Mouse (Mus musculus) CH12.LX (cell line): ENCODE data around the gene Eif1. TPM values are rescaled to one million over a fixed set of nuclear protein-coding genes. Genes with fewer than 3 reads are reported as not detected.

Experiments
- DNase-seq: peaks from one replicate; pipeline ENCODE4 v3.0.0-alpha.2; 2013; ENCODE audit errors: extremely low read depth
- H3K27ac ChIP-seq: 2 replicates; pipeline ENCODE4 v1.5.1; 2012; ENCODE audit warnings: low read depth, mild to moderate bottlenecking, control low read depth, moderate library complexity; ENCODE audit not compliant: insufficient read depth
- H3K27me3 ChIP-seq: replicated peaks from 2 replicates; pipeline ENCODE3; 2012; ENCODE audit warnings: inconsistent platforms
- H3K36me3 ChIP-seq, 2 experiments: replicated peaks in 1 of 2; 2 replicates each; pipeline versions ENCODE3 to v1.6.1; 2012; ENCODE audit warnings: inconsistent platforms in 1 of 2, low read length in 1 of 2, mild to moderate bottlenecking in 1 of 2, mixed read lengths in 1 of 2, moderate library complexity in 1 of 2; ENCODE audit not compliant: control insufficient read depth in 1 of 2, insufficient read depth in 1 of 2
- H3K4me1 ChIP-seq, 2 experiments: 2 replicates each; pipeline ENCODE4 v1.6.1; 2012; ENCODE audit warnings: inconsistent platforms in 1 of 2, moderate library complexity in 1 of 2; ENCODE audit not compliant: insufficient read depth in 2 of 2, control insufficient read depth in 1 of 2
- H3K4me2 ChIP-seq: 2 replicates; pipeline ENCODE4 v1.6.1; 2012; ENCODE audit warnings: low read depth, mild to moderate bottlenecking, control low read depth; ENCODE audit not compliant: poor library complexity, insufficient read depth, severe bottlenecking
- H3K4me3 ChIP-seq, 3 experiments: fragments of 150-350 bp in 1 of 3; sonication (generic) in 1 of 3; replicated peaks in 1 of 3; 2 replicates each; pipeline versions ENCODE3 to v1.5.1; 2011 to 2012; ENCODE audit warnings: low read depth in 2 of 3, low read length in 2 of 3, mild to moderate bottlenecking in 2 of 3, moderate library complexity in 2 of 3, control low read depth in 1 of 3, improper control_type of control experiment in 1 of 3, inconsistent platforms in 1 of 3, mixed read lengths in 1 of 3; ENCODE audit not compliant: poor library complexity in 1 of 3
- H3K79me2 ChIP-seq: replicated peaks from 2 replicates; pipeline ENCODE4 v1.6.1; 2012; ENCODE audit warnings: mild to moderate bottlenecking, moderate library complexity; ENCODE audit not compliant: control insufficient read depth, poor library complexity, insufficient read depth, severe bottlenecking; ENCODE audit errors: extremely low read depth
- H3K9ac ChIP-seq: 2 replicates; pipeline ENCODE4 v1.6.1; 2012; ENCODE audit warnings: low read depth, mild to moderate bottlenecking, control low read depth, moderate library complexity; ENCODE audit not compliant: insufficient read depth
- H3K9me3 ChIP-seq: replicated peaks from 2 replicates; pipeline ENCODE3; 2012; ENCODE audit warnings: low read length, inconsistent platforms, mixed read lengths
- CHD2 ChIP-seq: IDR thresholded peaks from 2 replicates; pipeline ENCODE4 v1.6.1; 2011; ENCODE audit warnings: low read length, improper control_type of control experiment
- CTCF ChIP-seq, 2 experiments: IDR thresholded peaks in 1 of 2; conservative IDR thresholded peaks in 1 of 2; 2 replicates each; pipeline ENCODE4 v1.5.1; 2011 to 2012; ENCODE audit warnings: low read depth in 2 of 2, low read length in 2 of 2, improper control_type of control experiment in 1 of 2, inconsistent platforms in 1 of 2, mild to moderate bottlenecking in 1 of 2, moderate library complexity in 1 of 2
- E2F4 ChIP-seq: IDR thresholded peaks from 2 replicates; pipeline ENCODE4 v1.6.1; 2011; ENCODE audit warnings: low read depth, low read length, improper control_type of control experiment; ENCODE audit not compliant: insufficient replicate concordance
- ELF1 ChIP-seq: IDR thresholded peaks from 2 replicates; pipeline ENCODE4 v1.6.1; 2014; ENCODE audit warnings: low read depth, mild to moderate bottlenecking, inconsistent platforms, low read length, improper control_type of control experiment
- EP300 ChIP-seq: IDR thresholded peaks from 2 replicates; pipeline ENCODE4 v1.6.1; 2011; ENCODE audit warnings: low read length, improper control_type of control experiment
- ETS1 ChIP-seq: conservative IDR thresholded peaks from 2 replicates; pipeline ENCODE4 v1.6.1; 2012; ENCODE audit warnings: low read depth, mild to moderate bottlenecking, inconsistent platforms, low read length, improper control_type of control experiment, moderate library complexity
- HCFC1 ChIP-seq: IDR thresholded peaks from 2 replicates; pipeline ENCODE4 v1.6.1; 2012; ENCODE audit warnings: low read depth, mild to moderate bottlenecking, inconsistent platforms, low read length, improper control_type of control experiment
- JUND ChIP-seq: conservative IDR thresholded peaks from 2 replicates; pipeline ENCODE4 v1.6.1; 2011; ENCODE audit warnings: low read depth, low read length, improper control_type of control experiment
- KAT2A ChIP-seq: IDR thresholded peaks from 2 replicates; pipeline ENCODE4 v1.6.1; 2012; ENCODE audit warnings: low read length, improper control_type of control experiment, inconsistent platforms; ENCODE audit not compliant: insufficient replicate concordance
- MAX ChIP-seq: IDR thresholded peaks from 2 replicates; pipeline ENCODE4 v1.6.1; 2011; ENCODE audit warnings: low read length, improper control_type of control experiment
- MEF2A ChIP-seq: IDR thresholded peaks from 2 replicates; pipeline ENCODE4 v1.6.1; 2014; ENCODE audit warnings: low read depth, mild to moderate bottlenecking, inconsistent platforms, low read length, improper control_type of control experiment, borderline replicate concordance
- MXI1 ChIP-seq: IDR thresholded peaks from 2 replicates; pipeline ENCODE4 v1.6.1; 2011; ENCODE audit warnings: mild to moderate bottlenecking, low read depth, low read length, improper control_type of control experiment
- NELFE ChIP-seq: IDR thresholded peaks from 2 replicates; pipeline ENCODE4 v1.6.1; 2011; ENCODE audit warnings: low read depth, low read length, improper control_type of control experiment
- RAD21 ChIP-seq: IDR thresholded peaks from 2 replicates; pipeline ENCODE4 v1.6.1; 2011; ENCODE audit warnings: low read depth, mild to moderate bottlenecking, low read length, improper control_type of control experiment, moderate library complexity
- SIN3A ChIP-seq: IDR thresholded peaks from 2 replicates; pipeline ENCODE4 v1.6.1; 2012; ENCODE audit warnings: low read length, improper control_type of control experiment, inconsistent platforms
- USF1 ChIP-seq: IDR thresholded peaks from 2 replicates; pipeline ENCODE4 v1.6.1; 2014; ENCODE audit warnings: low read depth, mild to moderate bottlenecking, inconsistent platforms, low read length, improper control_type of control experiment
- USF2 ChIP-seq: conservative IDR thresholded peaks from 2 replicates; pipeline ENCODE4 v1.6.1; 2011; ENCODE audit warnings: low read depth, low read length, improper control_type of control experiment
- ZC3H11A ChIP-seq: IDR thresholded peaks from 2 replicates; pipeline ENCODE4 v1.6.1; 2012; ENCODE audit warnings: low read depth, mild to moderate bottlenecking, inconsistent platforms, low read length, improper control_type of control experiment
- ZKSCAN1 ChIP-seq: IDR thresholded peaks from 2 replicates; pipeline ENCODE4 v1.6.1; 2012; ENCODE audit warnings: low read depth, inconsistent platforms, low read length, improper control_type of control experiment, borderline replicate concordance
- dilution Hi-C: fragments of 300-500 bp; cut with MboI; formaldehyde crosslinking; loops from 2 replicates; pipeline ENCODE4 v1.14.3; 2020; ENCODE audit warnings: low sequenced_read_pairs; ENCODE audit not compliant: extremely low pct_unique_long_range_greater_than_20kb, extremely low pct_ligation_motif_present
- in situ Hi-C: fragments of 300-500 bp; cut with MboI; formaldehyde crosslinking; loops from 3 replicates; pipeline ENCODE4 v1.14.3; 2019; ENCODE audit warnings: low sequenced_read_pairs, low pct_ligation_motif_present, low pct_unique_long_range_greater_than_20kb, mixed read lengths
- polyA plus RNA-seq: library from polyadenylated mRNA; unstranded; fragments of >175 nt; gene quantifications from 2 replicates; pipeline ENCODE4 v1.2.1, GENCODE M21; 2012; ENCODE audit warnings: low read depth; ENCODE audit not compliant: insufficient read length
- total RNA-seq, 2 experiments: library from RNA; depleted of rRNA; stranded (reverse); fragments of 300-350 nt in 1 of 2; fragments of >200 nt in 1 of 2; gene quantifications; 2 replicates each; pipeline ENCODE4 v1.2.3; 2012 to 2014

The Eif1 gene
- total and polyA plus RNA-seq, 3 experiments, result 249 to 989 (median 406) TPM

GRCm38 (mm10) chr11:100323578-100323977, 3.9 kb downstream of the Eif1 start (continued):
- TF ChIP-seq ETS1 (no peak), HCFC1 (no peak), RAD21 (peak; percentile 33), USF1 (no peak), E2F4 (no peak), USF2 (no peak), CTCF (conservative IDR thresholded peaks at IDR 0.05 in 1 of 2, IDR thresholded peaks at IDR 0.05 in 1 of 2; ENCODE audit: low read depth in 2 of 2, low read length in 2 of 2) (peak; percentile 78 to 83), SIN3A (no peak), MAX (peak; percentile 51; the same call in 1 of the 2 replicates), CHD2 (0 out of 2 replicates have a peak, but pooled peaks have one; percentile 34), ZC3H11A (no peak)
- TF ChIP-seq, all 38 proteins: peak for 12

- dilution Hi-C loops (no loop called here), in situ Hi-C loops (no loop called here)
- H3K4me1 ChIP-seq, result peaks cover under 1 to 15% of the 10 kb centered on the region in 2 experiments; a peak in 3 of 4 replicates
- H3K27me3 ChIP-seq, result peaks cover under 1% of the 10 kb centered on the region
- H3K36me3 ChIP-seq, result peaks cover 20 to 23% of the 10 kb centered on the region in 2 experiments
- H3K9ac ChIP-seq, result no peak overlapping the region
- H3K4me3 ChIP-seq, result no peak overlapping the region
- DNase-seq, result no peak
- no peak overlapping the region for H3K4me2 ChIP-seq
- H3K27ac ChIP-seq, result no peak overlapping the region
- no peak for TF ChIP-seq MEF2A
- TF ChIP-seq ELF1, result no peak
- no peak for TF ChIP-seq JUND
- TF ChIP-seq KAT2A, result no peak
- no peak for TF ChIP-seq HCFC1
- no peak for TF ChIP-seq MXI1
- no peak for TF ChIP-seq EP300
- TF ChIP-seq SIN3A, result no peak
- TF ChIP-seq ZC3H11A, result no peak
- no peak for TF ChIP-seq NELFE
- no peak for TF ChIP-seq ZKSCAN1
- peaks cover 19% of the 10 kb centered on the region for H3K79me2 ChIP-seq
- H3K9me3 ChIP-seq, result no peaks in the 10 kb centered on the region
Measured at GRCm38 (mm10) chr11:100325062-100325629, 5.5 kb downstream of the Eif1 start.
